Mouse (Mus musculus) intestine, postnatal 0 days (tissue): ENCODE data around the gene Cphx2. TPM values are rescaled to one million over a fixed set of nuclear protein-coding genes. Genes with fewer than 3 reads are reported as not detected.
"Not testable (repeated sequence)": the region's sequence is repeated elsewhere in the genome, so short reads cannot be mapped to it uniquely, and the experiment has no call there.

Experiments used
- ATAC-seq: fragments of 200-750 bp; cut with Nextera tagmentation; 2 replicates; pipeline ENCODE4 v1.8.0; 2017; ENCODE audit warnings: mild to moderate bottlenecking, moderate TSS enrichment, moderate library complexity
- H3K27ac ChIP-seq: fragments of 300-500 bp; sonication (generic); 2 replicates; pipeline ENCODE4 v1.5.1; 2014; ENCODE audit warnings: mild to moderate bottlenecking, low read depth, low read length, moderate library complexity
- H3K27me3 ChIP-seq: fragments of 300-500 bp; sonication (generic); replicated peaks from 2 replicates; pipeline ENCODE4 v1.6.1; 2014; ENCODE audit warnings: low read length, mixed read lengths; ENCODE audit not compliant: control insufficient read depth, insufficient read depth
- H3K36me3 ChIP-seq: fragments of 300-500 bp; sonication (generic); 2 replicates; pipeline ENCODE4 v1.6.1; 2014; ENCODE audit warnings: mild to moderate bottlenecking, moderate library complexity; ENCODE audit not compliant: control insufficient read depth, insufficient read depth
- H3K4me1 ChIP-seq: fragments of 300-500 bp; sonication (generic); replicated peaks from 2 replicates; pipeline ENCODE4 v1.6.1; 2014; ENCODE audit warnings: antibody characterized with exemption, low read length, mixed read lengths; ENCODE audit not compliant: control insufficient read depth, insufficient read depth
- H3K4me2 ChIP-seq: fragments of 300-500 bp; sonication (generic); replicated peaks from 2 replicates; pipeline ENCODE4 v1.6.1; 2014; ENCODE audit warnings: low read depth, mild to moderate bottlenecking, moderate library complexity
- H3K4me3 ChIP-seq: fragments of 300-500 bp; sonication (generic); 2 replicates; pipeline ENCODE4 v1.5.1; 2014; ENCODE audit warnings: low read depth, low read length
- H3K9ac ChIP-seq: fragments of 300-500 bp; sonication (generic); 2 replicates; pipeline ENCODE4 v1.6.1; 2014; ENCODE audit warnings: mild to moderate bottlenecking, low read depth, low read length
- H3K9me3 ChIP-seq: fragments of 300-500 bp; sonication (generic); 2 replicates; pipeline ENCODE4 v1.6.1; 2016; ENCODE audit warnings: mixed run types; ENCODE audit not compliant: control insufficient read depth
- WGBS: fragments of 180-500 bp; shearing (Covaris S2); extraction: QIAGEN DNeasy Blood & Tissue Kit; methylation state at CpG from one replicate; pipeline ENCODE4 v1.1.7; 2014; 5-methylcytosine and 5-hydroxymethylcytosine counted together
- polyA plus RNA-seq: library from polyadenylated mRNA; unstranded; fragments of >200 nt; fragmentation: Nextera tagmentation; extraction: Ambion mirVana; gene quantifications from 2 replicates; pipeline ENCODE4 v1.2.1, GENCODE M21; 2015

Gene Cphx2
- polyA plus RNA-seq, 1 experiment from 2014 or later = not detected

- ATAC-seq = peak; percentile 93
- H3K9me3 ChIP-seq, H3K4me3 ChIP-seq, H3K36me3 ChIP-seq, H3K4me1 ChIP-seq, H3K27me3 ChIP-seq, H3K27ac ChIP-seq, H3K4me2 ChIP-seq, H3K9ac ChIP-seq: not testable (repeated sequence)
- no CpG with 5 or more reads among the region's 44 CpGs for WGBS
Observed at GRCm38 (mm10) chr14:26066574-26067324, 14.6 kb upstream of the Cphx2 start.

DNA sequence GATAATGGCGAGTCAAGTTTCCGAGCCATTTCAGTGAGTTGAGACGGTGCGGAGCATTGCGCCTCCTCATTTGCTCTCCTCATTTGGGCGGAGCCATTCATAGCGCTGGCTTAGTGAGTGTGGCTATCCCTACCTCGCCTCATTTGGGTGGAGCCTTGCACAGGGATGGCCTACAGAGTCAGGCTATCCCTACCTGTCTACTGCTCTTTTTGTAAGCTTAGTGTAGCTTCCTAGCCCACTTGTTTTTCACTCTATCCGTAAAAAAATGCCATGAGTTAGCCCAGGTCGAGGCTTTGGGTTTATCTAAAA lies 14.0 kb upstream of the Cphx2 start, which contains the start of gene Tmem254c:
Gene Tmem254c (minus strand): TSS at position 31 of the 309 bp plus-strand sequence.
- no CpG with 5 or more reads among the region's 10 CpGs for WGBS
- not testable (repeated sequence) for H3K9me3 ChIP-seq, H3K4me3 ChIP-seq, H3K4me2 ChIP-seq, H3K36me3 ChIP-seq, H3K4me1 ChIP-seq, H3K27ac ChIP-seq, H3K9ac ChIP-seq, H3K27me3 ChIP-seq
- peak; percentile 84 for ATAC-seq

- no CpG with 5 or more reads among the region's 5 CpGs for WGBS
- not testable (repeated sequence) for H3K36me3 ChIP-seq, H3K27ac ChIP-seq, H3K4me1 ChIP-seq, H3K9me3 ChIP-seq, H3K4me2 ChIP-seq, H3K4me3 ChIP-seq, H3K9ac ChIP-seq, H3K27me3 ChIP-seq
- ATAC-seq = peak; percentile 95
Observed at GRCm38 (mm10) chr14:26076620-26077390, 4.5 kb upstream of the Cphx2 start.

GRCm38 (mm10) chr14:26081997-26082396 lies 681 bp downstream of the Cphx2 start, which contains the start of gene Cphx3:
TSS of gene Cphx3 (plus strand) at chr14:26082297.
- no CpG with 5 or more reads among the region's 1 CpGs for WGBS
- not testable (repeated sequence) for H3K27me3 ChIP-seq, H3K9ac ChIP-seq, H3K4me2 ChIP-seq, H3K4me1 ChIP-seq, H3K27ac ChIP-seq, H3K36me3 ChIP-seq, H3K9me3 ChIP-seq, ATAC-seq, H3K4me3 ChIP-seq

- not testable (repeated sequence) for H3K36me3 ChIP-seq, H3K27me3 ChIP-seq, H3K9me3 ChIP-seq, H3K9ac ChIP-seq, H3K4me2 ChIP-seq, H3K27ac ChIP-seq, H3K4me3 ChIP-seq, H3K4me1 ChIP-seq
- ATAC-seq = peak; percentile 59; the same call in 1 of the 2 replicates
- no CpG with 5 or more reads among the region's 3 CpGs for WGBS
Observed at GRCm38 (mm10) chr14:26097622-26098021, 16.3 kb downstream of the Cphx2 start.

DNA sequence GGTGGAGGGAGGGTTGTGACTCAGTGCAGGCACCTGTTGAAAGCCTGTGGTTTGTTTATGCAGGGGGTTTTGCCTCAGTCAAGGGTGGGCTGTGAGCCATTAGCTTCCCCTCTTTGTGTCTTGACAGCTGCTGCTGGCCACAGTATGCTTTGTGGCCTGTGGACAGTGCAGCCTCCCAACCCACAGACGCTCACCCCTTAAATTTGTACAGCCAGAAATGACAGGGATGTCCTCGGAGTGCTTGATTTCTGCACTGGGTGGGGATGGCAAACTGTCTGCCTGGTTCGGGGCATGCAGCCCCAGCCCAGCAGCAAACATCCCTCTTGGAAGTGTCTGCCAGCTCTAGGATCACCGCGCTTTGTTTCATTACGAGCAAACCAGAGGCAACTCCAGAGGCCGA lies 36.8 kb downstream of the Cphx2 start, which contains the start of gene Duxbl2:
Gene Duxbl2 (plus strand): TSS at position 200 of the 400 bp plus-strand sequence.
- H3K4me1 ChIP-seq, H3K36me3 ChIP-seq, H3K27me3 ChIP-seq, H3K9ac ChIP-seq, H3K27ac ChIP-seq, H3K4me3 ChIP-seq, H3K9me3 ChIP-seq, H3K4me2 ChIP-seq, ATAC-seq: not testable (repeated sequence)
- WGBS = no CpG with 5 or more reads among the region's 7 CpGs

- H3K9ac ChIP-seq, H3K4me1 ChIP-seq, H3K4me2 ChIP-seq, H3K36me3 ChIP-seq, H3K9me3 ChIP-seq, H3K4me3 ChIP-seq, H3K27ac ChIP-seq, H3K27me3 ChIP-seq: not testable (repeated sequence)
- WGBS = no CpG with 5 or more reads among the region's 18 CpGs
- ATAC-seq = peak; percentile 60
Observed at GRCm38 (mm10) chr14:26118550-26119000, 37.3 kb downstream of the Cphx2 start.

GRCm38 (mm10) chr14:26119095-26119494 lies 37.8 kb downstream of the Cphx2 start:
- H3K27ac ChIP-seq, H3K27me3 ChIP-seq, ATAC-seq, H3K36me3 ChIP-seq, H3K4me2 ChIP-seq, H3K4me3 ChIP-seq, H3K9ac ChIP-seq, H3K9me3 ChIP-seq, H3K4me1 ChIP-seq: not testable (repeated sequence)
- no CpG with 5 or more reads among the region's 7 CpGs for WGBS
